Mouse (Mus musculus) limb, embryonic 10.5 days (tissue): Measurements from ENCODE around the gene Olfr97. TPM values are rescaled to one million over a fixed set of nuclear protein-coding genes. Genes with fewer than 3 reads are reported as not detected.

Source experiments
- DNase-seq: peaks from one replicate; pipeline ENCODE4 v3.0.0-alpha.2; 2017; ENCODE audit warnings: low spot score
- H3K27ac ChIP-seq: fragments of 300-500 bp; sonication (generic); 2 replicates; pipeline ENCODE4 v1.5.1; 2016; ENCODE audit warnings: mild to moderate bottlenecking
- H3K27me3 ChIP-seq: fragments of 300-500 bp; sonication (generic); 2 replicates; pipeline ENCODE4 v1.6.1; 2016; ENCODE audit warnings: low read depth, mild to moderate bottlenecking; ENCODE audit not compliant: poor library complexity, severe bottlenecking
- H3K36me3 ChIP-seq: fragments of 300-500 bp; sonication (generic); 2 replicates; pipeline ENCODE4 v1.6.1; 2016; ENCODE audit warnings: mild to moderate bottlenecking, moderate library complexity
- H3K4me1 ChIP-seq: fragments of 300-500 bp; sonication (generic); 2 replicates; pipeline ENCODE4 v1.6.1; 2016
- H3K4me3 ChIP-seq: fragments of 300-500 bp; sonication (generic); 2 replicates; pipeline ENCODE4 v1.5.1; 2016; ENCODE audit warnings: mild to moderate bottlenecking, moderate library complexity
- H3K9me3 ChIP-seq: fragments of 300-500 bp; sonication (generic); replicated peaks from 2 replicates; pipeline ENCODE4 v1.6.1; 2016; ENCODE audit warnings: mild to moderate bottlenecking
- WGBS: fragments of 180-500 bp; shearing (Covaris S2); methylation state at CpG from one replicate; pipeline ENCODE4 v1.1.7; 2016; 5-methylcytosine and 5-hydroxymethylcytosine counted together
- polyA plus RNA-seq: library from polyadenylated mRNA; unstranded; fragments of >200 nt; fragmentation: Nextera tagmentation; extraction: Ambion mirVana; gene quantifications from 2 replicates; pipeline ENCODE4 v1.2.1, GENCODE M21; 2016

Olfr97 gene
- polyA plus RNA-seq, 1 experiment from 2014 or later = not detected

- no peaks in the 10 kb centered on the region for H3K4me1 ChIP-seq
- H3K27ac ChIP-seq = no peak within 1 kb of the TSS
- no peak for DNase-seq
- 73% methylated on average over 4 of the region's 4 CpGs for WGBS
- no peaks in the 10 kb centered on the region for H3K9me3 ChIP-seq
- no peaks in the 10 kb centered on the region for H3K27me3 ChIP-seq
- H3K36me3 ChIP-seq = no peaks in the 10 kb centered on the region
- no peak within 1 kb of the TSS for H3K4me3 ChIP-seq
Measured at GRCm38 (mm10) chr17:37219846-37220245, 17.3 kb downstream of the Olfr97 start, which contains the start of gene Olfr96. Gene Olfr96 (plus strand): TSS chr17:37220146.

GRCm38 (mm10) chr17:37218486-37218885 is 18.6 kb downstream of the Olfr97 start:
- H3K27ac ChIP-seq = no peak overlapping the region
- WGBS = 83% methylated on average over 3 of the region's 3 CpGs

GRCm38 (mm10) chr17:37213018-37213417 is 24.1 kb downstream of the Olfr97 start, which contains the start of gene Olfr95:
Gene Olfr95 (minus strand): TSS chr17:37213118.
- no peak within 1 kb of the TSS for H3K4me3 ChIP-seq
- no peaks in the 10 kb centered on the region for H3K9me3 ChIP-seq
- no peak for DNase-seq
- H3K36me3 ChIP-seq = no peaks in the 10 kb centered on the region
- H3K27ac ChIP-seq = no peak within 1 kb of the TSS
- peaks cover 35% of the 10 kb centered on the region for H3K27me3 ChIP-seq
- 79% methylated on average over 3 of the region's 3 CpGs for WGBS
- peaks cover 6% of the 10 kb centered on the region for H3K4me1 ChIP-seq

More at GRCm38 (mm10) chr17:37218486-37218885, 18.6 kb downstream of the Olfr97 start:
- H3K9me3 ChIP-seq = no peaks in the 10 kb centered on the region
- H3K4me3 ChIP-seq = no peak overlapping the region
- no peaks in the 10 kb centered on the region for H3K4me1 ChIP-seq
- DNase-seq = no peak
- H3K27me3 ChIP-seq = no peaks in the 10 kb centered on the region
- no peaks in the 10 kb centered on the region for H3K36me3 ChIP-seq

- Histone ChIP-seq H3K36me3 (no peaks in the 10 kb centered on the region), H3K27ac (no peak overlapping the region), H3K9me3 (no peaks in the 10 kb centered on the region), H3K4me3 (peak overlapping the region; percentile 42), H3K4me1 (peaks cover 6% of the 10 kb centered on the region), H3K27me3 (peaks cover 35% of the 10 kb centered on the region)
- WGBS = 19% methylated on average over 40 of the region's 40 CpGs
- peak; percentile 35 for DNase-seq
Measured at GRCm38 (mm10) chr17:37210884-37211768, 26.0 kb downstream of the Olfr97 start.

GRCm38 (mm10) chr17:37203917-37204236 is 33.3 kb downstream of the Olfr97 start:
- Histone ChIP-seq H3K4me3 (no peak overlapping the region), H3K27ac (no peak overlapping the region), H3K9me3 (no peaks in the 10 kb centered on the region), H3K4me1 (no peaks in the 10 kb centered on the region), H3K36me3 (no peaks in the 10 kb centered on the region), H3K27me3 (peaks cover 9% of the 10 kb centered on the region; the same call in 1 of the 2 replicates)
- no peak for DNase-seq
- WGBS = 29% methylated on average over 3 of the region's 3 CpGs

GRCm38 (mm10) chr17:37203206-37203916 is 33.8 kb downstream of the Olfr97 start:
- no peaks in the 10 kb centered on the region for H3K36me3 ChIP-seq
- no peaks in the 10 kb centered on the region for H3K4me1 ChIP-seq
- H3K4me3 ChIP-seq = no peak overlapping the region
- H3K27me3 ChIP-seq = peaks cover 14% of the 10 kb centered on the region
- peak; percentile 81 for DNase-seq
- WGBS = under 1% methylated on average over 4 of the region's 4 CpGs
- H3K9me3 ChIP-seq = no peaks in the 10 kb centered on the region
- no peak overlapping the region for H3K27ac ChIP-seq

GRCm38 (mm10) chr17:37200894-37201293 is 36.2 kb downstream of the Olfr97 start, which contains the start of gene Olfr94:
Gene Olfr94 (minus strand): TSS chr17:37200994.
- DNase-seq = no peak
- no peak within 1 kb of the TSS for H3K4me3 ChIP-seq
- WGBS = 82% methylated on average over 2 of the region's 2 CpGs

GRCm38 (mm10) chr17:37196845-37197724 is 40.0 kb downstream of the Olfr97 start:
- H3K27ac ChIP-seq = peak overlapping the region; percentile 82
- under 1% methylated on average over 77 of the region's 77 CpGs for WGBS
- H3K4me1 ChIP-seq = 0 out of 2 replicates have a peak, but pooled peaks cover 9% of the 10 kb centered on the region
- H3K9me3 ChIP-seq = no peaks in the 10 kb centered on the region
- no peaks in the 10 kb centered on the region for H3K36me3 ChIP-seq
- DNase-seq = peak; percentile 80
- peaks cover 52% of the 10 kb centered on the region for H3K27me3 ChIP-seq
- peak overlapping the region; percentile 62 for H3K4me3 ChIP-seq

More at GRCm38 (mm10) chr17:37200894-37201293, 36.2 kb downstream of the Olfr97 start, which contains the start of gene Olfr94:
- 0 out of 2 replicates have a peak, but pooled peaks cover 9% of the 10 kb centered on the region for H3K4me1 ChIP-seq
- no peaks in the 10 kb centered on the region for H3K9me3 ChIP-seq
- H3K27ac ChIP-seq = no peak within 1 kb of the TSS
- H3K27me3 ChIP-seq = peaks cover 39% of the 10 kb centered on the region
- H3K36me3 ChIP-seq = no peaks in the 10 kb centered on the region

GRCm38 (mm10) chr17:37194782-37195181 is 42.3 kb downstream of the Olfr97 start:
- no peak for DNase-seq
- Histone ChIP-seq H3K36me3 (no peaks in the 10 kb centered on the region), H3K27ac (no peak overlapping the region), H3K9me3 (no peaks in the 10 kb centered on the region), H3K27me3 (peaks cover 52% of the 10 kb centered on the region), H3K4me3 (no peak overlapping the region), H3K4me1 (0 out of 2 replicates have a peak, but pooled peaks cover 9% of the 10 kb centered on the region)
- 97% methylated on average over 5 of the region's 5 CpGs for WGBS

- H3K9me3 ChIP-seq = no peaks in the 10 kb centered on the region
- H3K4me3 ChIP-seq = no peak within 1 kb of the TSS
- no peak within 1 kb of the TSS for H3K27ac ChIP-seq
- DNase-seq = no peak
- whole genome bisulfite sequencing = 94% methylated on average over 2 of the region's 2 CpGs
- H3K27me3 ChIP-seq = peaks cover 42% of the 10 kb centered on the region
- 0 out of 2 replicates have a peak, but pooled peaks cover 9% of the 10 kb centered on the region for H3K4me1 ChIP-seq
- H3K36me3 ChIP-seq = no peaks in the 10 kb centered on the region
Measured at GRCm38 (mm10) chr17:37193656-37194055, 43.5 kb downstream of the Olfr97 start, which contains the start of gene Ubd. Gene Ubd (plus strand): TSS chr17:37193892.

GRCm38 (mm10) chr17:37193032-37193431 is 44.1 kb downstream of the Olfr97 start:
- H3K27me3 ChIP-seq = peaks cover 35% of the 10 kb centered on the region
- H3K4me3 ChIP-seq = no peak overlapping the region
- no peaks in the 10 kb centered on the region for H3K9me3 ChIP-seq
- no peak overlapping the region for H3K27ac ChIP-seq
- DNase-seq = no peak
- 0 out of 2 replicates have a peak, but pooled peaks cover 9% of the 10 kb centered on the region for H3K4me1 ChIP-seq
- no peaks in the 10 kb centered on the region for H3K36me3 ChIP-seq

- Histone ChIP-seq H3K27ac (no peak overlapping the region), H3K4me3 (no peak overlapping the region), H3K4me1 (no peaks in the 10 kb centered on the region), H3K27me3 (peaks cover 12% of the 10 kb centered on the region), H3K9me3 (no peaks in the 10 kb centered on the region), H3K36me3 (no peaks in the 10 kb centered on the region)
- no peak for DNase-seq
- 42% methylated on average over 2 of the region's 2 CpGs for WGBS
Measured at GRCm38 (mm10) chr17:37190711-37191110, 46.4 kb downstream of the Olfr97 start.
